Mouse (Mus musculus): ENCODE measurements around the gene Mup18. TPM values are rescaled to one million over a fixed set of nuclear protein-coding genes. Genes with fewer than 3 reads are reported as not detected.
"Not testable (repeated sequence)": the region's sequence is repeated elsewhere in the genome, so short reads cannot be mapped to it uniquely, and the experiment has no call there.

Gene Mup18
- polyA plus RNA-seq (2015; fragmentation: Nextera tagmentation; extraction: Ambion mirVana), result not detected in 2 replicates

- H3K27ac ChIP-seq (ENCODE audit: low read length); H3K9me3 ChIP-seq (replicated peaks; ENCODE audit: control insufficient read depth, low read length, poor library complexity, severe bottlenecking); H3K9ac ChIP-seq (ENCODE audit: low read depth, low read length); H3K4me3 ChIP-seq (ENCODE audit: low read depth, low read length); H3K4me1 ChIP-seq (ENCODE audit: control insufficient read depth, insufficient read depth, low read length); H3K4me2 ChIP-seq (ENCODE audit: low read length); H3K27me3 ChIP-seq (ENCODE audit: control insufficient read depth, insufficient read depth, low read depth, low read length); ATAC-seq; H3K36me3 ChIP-seq (ENCODE audit: control insufficient read depth, insufficient read depth, low read length): not testable (repeated sequence)
- WGBS, result 82% methylated on average over 2 of the region's 2 CpGs
Observed at GRCm38 (mm10) chr4:61674036-61674435, at the start of gene Mup18. TSS of gene Mup18 (minus strand) at chr4:61674136.

- not testable (repeated sequence) for ATAC-seq; H3K36me3 ChIP-seq (ENCODE audit: control insufficient read depth, insufficient read depth, low read length); H3K27me3 ChIP-seq (ENCODE audit: control insufficient read depth, insufficient read depth, low read depth, low read length); H3K4me1 ChIP-seq (ENCODE audit: control insufficient read depth, insufficient read depth, low read length); H3K4me2 ChIP-seq (ENCODE audit: low read length); H3K9me3 ChIP-seq (replicated peaks; ENCODE audit: control insufficient read depth, low read length, poor library complexity, severe bottlenecking); H3K27ac ChIP-seq (ENCODE audit: low read length); H3K9ac ChIP-seq (ENCODE audit: low read depth, low read length); H3K4me3 ChIP-seq (ENCODE audit: low read depth, low read length)
- WGBS, result 87% methylated on average over 6 of the region's 6 CpGs
Observed at GRCm38 (mm10) chr4:61714296-61714695, 40.4 kb upstream of the Mup18 start.

Other genes starting within 250 kb of the Mup18 start
- not detected in 2 replicates for gene Mup15, start 234.4 kb downstream of the Mup18 start, polyA plus RNA-seq (2015; fragmentation: Nextera tagmentation; extraction: Ambion mirVana)
- not detected in 2 replicates for gene Mup16, start 154.6 kb downstream of the Mup18 start, polyA plus RNA-seq (2015; fragmentation: Nextera tagmentation; extraction: Ambion mirVana)
- gene Mup17, start 78.3 kb downstream of the Mup18 start, polyA plus RNA-seq (2015; fragmentation: Nextera tagmentation; extraction: Ambion mirVana), result not detected in 2 replicates
- not detected in 2 replicates for gene Mup19, start 108.1 kb upstream of the Mup18 start, polyA plus RNA-seq (2015; fragmentation: Nextera tagmentation; extraction: Ambion mirVana)
- gene Mup5, start 161.1 kb upstream of the Mup18 start, polyA plus RNA-seq (2015; fragmentation: Nextera tagmentation; extraction: Ambion mirVana), result not detected in 2 replicates